16 mouse cellular contexts compared by ENCODE assay signal in genomic region chr11:116267637-116268036, GRCm38 (mm10). TPM values are rescaled to one million over a fixed set of nuclear protein-coding genes. Genes with fewer than 3 reads are reported as not detected.
A peak's percentile ranks its signal among the peaks of the same experiment; 100 is the strongest.
DNase-seq lines count a peak whose midpoint lies in the region; TF ChIP-seq lines count a peak whose summit lies in the region.
"Had no signal": no experiment of that assay in that cellular context is flagged by ENCODE, and none has a peak within 500 bp of the region (broad histone marks: within the 10 kb centered on the region; RNA-seq: fewer than 3 reads in every experiment).

No protein-coding gene starts in this region.

- no peak overlapping the region for H3K4me3 ChIP-seq in left cerebral cortex, adult 2 months
- H3K4me3 ChIP-seq: embryonic facial prominence, embryonic 12.5 days; heart, embryonic 13.5 days had no signal

- no peak overlapping the region for H3K27ac ChIP-seq in left cerebral cortex, adult 2 months
- H3K27ac ChIP-seq: embryonic facial prominence, embryonic 12.5 days; heart, embryonic 13.5 days had no signal

- DNase-seq in embryo, embryonic 10.5 days (ENCODE audit: low spot score), result peak; percentile 33
- no peak for DNase-seq in embryo, embryonic 10 days (ENCODE audit: low spot score)
- DNase-seq in left cerebral cortex, adult 2 months (ENCODE audit: extremely low spot score in 1 of 2, low spot score in 2 of 2), result no peak
- DNase-seq in left cerebral cortex, adult 11 months (ENCODE audit: low spot score), result no peak
- DNase-seq in 3T3-L1 (ENCODE audit: low read depth, low spot score) (peak; percentile 40), NIH3T3 (ENCODE audit: low read depth) (peak; percentile 39)
- no peak for DNase-seq in adrenal gland, postnatal 4 days (ENCODE audit: low spot score in 2 of 2)
- DNase-seq in heart, adult 18-20 months, result no peak
- DNase-seq: B cell, adult 2 months; cerebellum, adult 2 months; gastrocnemius, postnatal 14 days; kidney, adult 18-20 months; thymus, postnatal 25 days had no signal

- TF ChIP-seq CTCF in left cerebral cortex, adult 2 months (IDR thresholded peaks at IDR 0.05), result peak; percentile 19

- intact Hi-C loops in left cerebral cortex, adult 2 months (cut with DNase I), result no loop called here

RNA-seq across cellular contexts. Expression of gene Srp68, which starts 6.4 kb away (rescaled TPM):
- 10 to 100 TPM; 70.5 to 75.4 TPM for total RNA-seq in left cerebral cortex, adult 2 months (2021)
- 10 to 100 TPM; 79.7 to 81.2 TPM for total RNA-seq in adrenal gland, postnatal 4 days (2021)
- total RNA-seq in heart, adult 18-20 months (2021), result 10 to 100 TPM; 59.0 to 67.2 TPM

RNA-seq across cellular contexts. Expression of gene Galr2, which starts 13.1 kb away (rescaled TPM):
- total RNA-seq in left cerebral cortex, adult 2 months (2021), result not detected
- under 1 TPM; 0.20 to 0.28 TPM for total RNA-seq in adrenal gland, postnatal 4 days (2021)
- not detected for total RNA-seq in heart, adult 18-20 months (2021)
- total RNA-seq: layer of hippocampus, adult 18-20 months had no signal

RNA-seq across cellular contexts. Expression of gene Evpl, which starts 29.8 kb away (rescaled TPM):
- total RNA-seq in left cerebral cortex, adult 2 months (2021), result 1 to 10 TPM; 1.4 to 1.5 TPM
- 1 to 10 TPM; 2.2 to 4.3 TPM for total RNA-seq in adrenal gland, postnatal 4 days (2021)
- under 1 TPM; 0.15 to 0.46 TPM for total RNA-seq in heart, adult 18-20 months (2021)

RNA-seq across cellular contexts. Expression of gene Exoc7, which starts 39.4 kb away (rescaled TPM):
- 10 to 100 TPM; 89.8 to 98.5 TPM for total RNA-seq in left cerebral cortex, adult 2 months (2021)
- 10 to 100 TPM; 80.2 to 88.5 TPM for total RNA-seq in adrenal gland, postnatal 4 days (2021)
- total RNA-seq in heart, adult 18-20 months (2021), result 10 to 100 TPM; 50.2 to 55.4 TPM

Comparison
In these comparisons a context has a peak if more than half of its experiments do, and no peak if none do; other contexts are left out.
1. DNase-seq: peak in embryo, embryonic 10.5 days (single experiment), 3T3-L1 (single experiment) and NIH3T3 (single experiment); none in embryo, embryonic 10 days (single experiment), left cerebral cortex, adult 2 months (0 of 2), left cerebral cortex, adult 11 months (single experiment), adrenal gland, postnatal 4 days (0 of 2) and heart, adult 18-20 months (0 of 2).